Mouse (Mus musculus) CH12.LX (cell line): ENCODE data around the gene Prkce. TPM values are rescaled to one million over a fixed set of nuclear protein-coding genes. Genes with fewer than 3 reads are reported as not detected.

ENCODE experiments used
- DNase-seq: peaks from one replicate; pipeline ENCODE4 v3.0.0-alpha.2; 2013; ENCODE audit errors: extremely low read depth
- H3K27ac ChIP-seq: 2 replicates; pipeline ENCODE4 v1.5.1; 2012; ENCODE audit warnings: low read depth, mild to moderate bottlenecking, control low read depth, moderate library complexity; ENCODE audit not compliant: insufficient read depth
- H3K27me3 ChIP-seq: replicated peaks from 2 replicates; pipeline ENCODE3; 2012; ENCODE audit warnings: inconsistent platforms
- H3K36me3 ChIP-seq, 2 experiments: replicated peaks in 1 of 2; 2 replicates each; pipeline versions ENCODE3 to v1.6.1; 2012; ENCODE audit warnings: inconsistent platforms in 1 of 2, low read length in 1 of 2, mild to moderate bottlenecking in 1 of 2, mixed read lengths in 1 of 2, moderate library complexity in 1 of 2; ENCODE audit not compliant: control insufficient read depth in 1 of 2, insufficient read depth in 1 of 2
- H3K4me1 ChIP-seq, 2 experiments: 2 replicates each; pipeline ENCODE4 v1.6.1; 2012; ENCODE audit warnings: inconsistent platforms in 1 of 2, moderate library complexity in 1 of 2; ENCODE audit not compliant: insufficient read depth in 2 of 2, control insufficient read depth in 1 of 2
- H3K4me2 ChIP-seq: 2 replicates; pipeline ENCODE4 v1.6.1; 2012; ENCODE audit warnings: low read depth, mild to moderate bottlenecking, control low read depth; ENCODE audit not compliant: poor library complexity, insufficient read depth, severe bottlenecking
- H3K4me3 ChIP-seq, 3 experiments: fragments of 150-350 bp in 1 of 3; sonication (generic) in 1 of 3; replicated peaks in 1 of 3; 2 replicates each; pipeline versions ENCODE3 to v1.5.1; 2011 to 2012; ENCODE audit warnings: low read depth in 2 of 3, low read length in 2 of 3, mild to moderate bottlenecking in 2 of 3, moderate library complexity in 2 of 3, control low read depth in 1 of 3, improper control_type of control experiment in 1 of 3, inconsistent platforms in 1 of 3, mixed read lengths in 1 of 3; ENCODE audit not compliant: poor library complexity in 1 of 3
- H3K79me2 ChIP-seq: replicated peaks from 2 replicates; pipeline ENCODE4 v1.6.1; 2012; ENCODE audit warnings: mild to moderate bottlenecking, moderate library complexity; ENCODE audit not compliant: control insufficient read depth, poor library complexity, insufficient read depth, severe bottlenecking; ENCODE audit errors: extremely low read depth
- H3K9ac ChIP-seq: 2 replicates; pipeline ENCODE4 v1.6.1; 2012; ENCODE audit warnings: low read depth, mild to moderate bottlenecking, control low read depth, moderate library complexity; ENCODE audit not compliant: insufficient read depth
- H3K9me3 ChIP-seq: replicated peaks from 2 replicates; pipeline ENCODE3; 2012; ENCODE audit warnings: low read length, inconsistent platforms, mixed read lengths
- CHD1 ChIP-seq: IDR thresholded peaks from 2 replicates; pipeline ENCODE4 v1.6.1; 2012; ENCODE audit warnings: low read depth, low read length, improper control_type of control experiment, inconsistent platforms
- CHD2 ChIP-seq: IDR thresholded peaks from 2 replicates; pipeline ENCODE4 v1.6.1; 2011; ENCODE audit warnings: low read length, improper control_type of control experiment
- CTCF ChIP-seq, 2 experiments: IDR thresholded peaks in 1 of 2; conservative IDR thresholded peaks in 1 of 2; 2 replicates each; pipeline ENCODE4 v1.5.1; 2011 to 2012; ENCODE audit warnings: low read depth in 2 of 2, low read length in 2 of 2, improper control_type of control experiment in 1 of 2, inconsistent platforms in 1 of 2, mild to moderate bottlenecking in 1 of 2, moderate library complexity in 1 of 2
- E2F4 ChIP-seq: IDR thresholded peaks from 2 replicates; pipeline ENCODE4 v1.6.1; 2011; ENCODE audit warnings: low read depth, low read length, improper control_type of control experiment; ENCODE audit not compliant: insufficient replicate concordance
- ELF1 ChIP-seq: IDR thresholded peaks from 2 replicates; pipeline ENCODE4 v1.6.1; 2014; ENCODE audit warnings: low read depth, mild to moderate bottlenecking, inconsistent platforms, low read length, improper control_type of control experiment
- EP300 ChIP-seq: IDR thresholded peaks from 2 replicates; pipeline ENCODE4 v1.6.1; 2011; ENCODE audit warnings: low read length, improper control_type of control experiment
- ETS1 ChIP-seq: conservative IDR thresholded peaks from 2 replicates; pipeline ENCODE4 v1.6.1; 2012; ENCODE audit warnings: low read depth, mild to moderate bottlenecking, inconsistent platforms, low read length, improper control_type of control experiment, moderate library complexity
- GABPA ChIP-seq: IDR thresholded peaks from 2 replicates; pipeline ENCODE4 v1.6.1; 2012; ENCODE audit warnings: low read depth, low read length, improper control_type of control experiment, inconsistent platforms; ENCODE audit not compliant: insufficient replicate concordance
- HCFC1 ChIP-seq: IDR thresholded peaks from 2 replicates; pipeline ENCODE4 v1.6.1; 2012; ENCODE audit warnings: low read depth, mild to moderate bottlenecking, inconsistent platforms, low read length, improper control_type of control experiment
- JUN ChIP-seq: IDR thresholded peaks from 2 replicates; pipeline ENCODE4 v1.6.1; 2011; ENCODE audit warnings: low read depth, mild to moderate bottlenecking, low read length, improper control_type of control experiment, moderate library complexity; ENCODE audit not compliant: insufficient read depth
- JUND ChIP-seq: conservative IDR thresholded peaks from 2 replicates; pipeline ENCODE4 v1.6.1; 2011; ENCODE audit warnings: low read depth, low read length, improper control_type of control experiment
- KAT2A ChIP-seq: IDR thresholded peaks from 2 replicates; pipeline ENCODE4 v1.6.1; 2012; ENCODE audit warnings: low read length, improper control_type of control experiment, inconsistent platforms; ENCODE audit not compliant: insufficient replicate concordance
- MAFK ChIP-seq: IDR thresholded peaks from 2 replicates; pipeline ENCODE4 v1.6.1; 2011; ENCODE audit warnings: low read length, improper control_type of control experiment; ENCODE audit not compliant: insufficient replicate concordance
- MAX ChIP-seq: IDR thresholded peaks from 2 replicates; pipeline ENCODE4 v1.6.1; 2011; ENCODE audit warnings: low read length, improper control_type of control experiment
- MAZ ChIP-seq: IDR thresholded peaks from 2 replicates; pipeline ENCODE4 v1.6.1; 2012; ENCODE audit warnings: low read depth, mild to moderate bottlenecking, inconsistent platforms, low read length, improper control_type of control experiment, moderate library complexity
- MEF2A ChIP-seq: IDR thresholded peaks from 2 replicates; pipeline ENCODE4 v1.6.1; 2014; ENCODE audit warnings: low read depth, mild to moderate bottlenecking, inconsistent platforms, low read length, improper control_type of control experiment, borderline replicate concordance
- MYC ChIP-seq: IDR thresholded peaks from 2 replicates; pipeline ENCODE4 v1.6.1; 2011; ENCODE audit warnings: low read depth, mild to moderate bottlenecking, improper control_type of control experiment, low read length
- NELFE ChIP-seq: IDR thresholded peaks from 2 replicates; pipeline ENCODE4 v1.6.1; 2011; ENCODE audit warnings: low read depth, low read length, improper control_type of control experiment
- PAX5 ChIP-seq: IDR thresholded peaks from 2 replicates; pipeline ENCODE4 v1.6.1; 2012; ENCODE audit warnings: low read length, inconsistent platforms, mixed read lengths
- POLR2AphosphoS2 ChIP-seq: IDR thresholded peaks from 2 replicates; pipeline ENCODE4 v1.6.1; 2011; ENCODE audit warnings: low read depth, low read length, improper control_type of control experiment
- RAD21 ChIP-seq: IDR thresholded peaks from 2 replicates; pipeline ENCODE4 v1.6.1; 2011; ENCODE audit warnings: low read depth, mild to moderate bottlenecking, low read length, improper control_type of control experiment, moderate library complexity
- RCOR1 ChIP-seq: conservative IDR thresholded peaks from 2 replicates; pipeline ENCODE4 v1.6.1; 2012; ENCODE audit warnings: low read depth, mild to moderate bottlenecking, inconsistent platforms, low read length, improper control_type of control experiment
- SIN3A ChIP-seq: IDR thresholded peaks from 2 replicates; pipeline ENCODE4 v1.6.1; 2012; ENCODE audit warnings: low read length, improper control_type of control experiment, inconsistent platforms
- SMC3 ChIP-seq: IDR thresholded peaks from 2 replicates; pipeline ENCODE4 v1.6.1; 2011; ENCODE audit warnings: low read depth, low read length, improper control_type of control experiment
- TCF12 ChIP-seq: IDR thresholded peaks from 2 replicates; pipeline ENCODE4 v1.6.1; 2014; ENCODE audit warnings: low read depth, mild to moderate bottlenecking, inconsistent platforms, low read length, improper control_type of control experiment
- UBTF ChIP-seq: IDR thresholded peaks from 2 replicates; pipeline ENCODE4 v1.6.1; 2012; ENCODE audit warnings: low read depth, mild to moderate bottlenecking, inconsistent platforms, low read length, improper control_type of control experiment, moderate library complexity
- USF2 ChIP-seq: conservative IDR thresholded peaks from 2 replicates; pipeline ENCODE4 v1.6.1; 2011; ENCODE audit warnings: low read depth, low read length, improper control_type of control experiment
- ZC3H11A ChIP-seq: IDR thresholded peaks from 2 replicates; pipeline ENCODE4 v1.6.1; 2012; ENCODE audit warnings: low read depth, mild to moderate bottlenecking, inconsistent platforms, low read length, improper control_type of control experiment
- ZKSCAN1 ChIP-seq: IDR thresholded peaks from 2 replicates; pipeline ENCODE4 v1.6.1; 2012; ENCODE audit warnings: low read depth, inconsistent platforms, low read length, improper control_type of control experiment, borderline replicate concordance
- dilution Hi-C: fragments of 300-500 bp; cut with MboI; formaldehyde crosslinking; loops from 2 replicates; pipeline ENCODE4 v1.14.3; 2020; ENCODE audit warnings: low sequenced_read_pairs; ENCODE audit not compliant: extremely low pct_unique_long_range_greater_than_20kb, extremely low pct_ligation_motif_present
- in situ Hi-C: fragments of 300-500 bp; cut with MboI; formaldehyde crosslinking; loops from 3 replicates; pipeline ENCODE4 v1.14.3; 2019; ENCODE audit warnings: low sequenced_read_pairs, low pct_ligation_motif_present, low pct_unique_long_range_greater_than_20kb, mixed read lengths
- polyA plus RNA-seq: library from polyadenylated mRNA; unstranded; fragments of >175 nt; gene quantifications from 2 replicates; pipeline ENCODE4 v1.2.1, GENCODE M21; 2012; ENCODE audit warnings: low read depth; ENCODE audit not compliant: insufficient read length
- total RNA-seq, 2 experiments: library from RNA; depleted of rRNA; stranded (reverse); fragments of 300-350 nt in 1 of 2; fragments of >200 nt in 1 of 2; gene quantifications; 2 replicates each; pipeline ENCODE4 v1.2.3; 2012 to 2014

The Prkce gene
- total and polyA plus RNA-seq, 3 experiments = 4.1 to 13.2 (median 11.4) TPM

GRCm38 (mm10) chr17:86492376-86492775 lies 324.8 kb downstream of the Prkce start:
- H3K4me2 ChIP-seq = no peak overlapping the region
- no peak overlapping the region for H3K4me3 ChIP-seq
- no peak for DNase-seq
- TF ChIP-seq JUN (no peak), JUND (no peak), CHD1 (no peak), EP300 (no peak)
- in situ Hi-C loops (loop anchor here (25.0 kb wide), 1 partner anchor 545 kb away; the partner anchor contains the start of genes Cript and Pigf), dilution Hi-C loops (no loop called here)
- no peaks in the 10 kb centered on the region for H3K79me2 ChIP-seq
- no peaks in the 10 kb centered on the region for H3K27me3 ChIP-seq
- peaks cover 28 to 68% of the 10 kb centered on the region in 2 experiments for H3K36me3 ChIP-seq
- H3K9me3 ChIP-seq = no peaks in the 10 kb centered on the region
- no peak overlapping the region for H3K27ac ChIP-seq
- peaks cover 0 to 35% of the 10 kb centered on the region in 2 experiments; a peak in 2 of 4 replicates for H3K4me1 ChIP-seq
- H3K9ac ChIP-seq = no peak overlapping the region

GRCm38 (mm10) chr17:86493891-86494420 lies 326.4 kb downstream of the Prkce start:
- no peak overlapping the region for H3K27ac ChIP-seq
- in situ Hi-C loops = loop anchor here (25.0 kb wide), 1 partner anchor 543 kb away; the partner anchor contains the start of genes Cript and Pigf

GRCm38 (mm10) chr17:86494494-86494893 lies 326.9 kb downstream of the Prkce start:
- Histone ChIP-seq H3K9ac (no peak overlapping the region), H3K4me1 (peaks cover 0 to 27% of the 10 kb centered on the region in 2 experiments; a peak in 2 of 4 replicates), H3K4me3 (no peak overlapping the region), H3K27ac (no peak overlapping the region), H3K79me2 (no peaks in the 10 kb centered on the region), H3K27me3 (no peaks in the 10 kb centered on the region), H3K4me2 (no peak overlapping the region), H3K36me3 (peaks cover 45 to 74% of the 10 kb centered on the region in 2 experiments), H3K9me3 (peaks cover 3% of the 10 kb centered on the region)
- DNase-seq = no peak
- in situ Hi-C loops (loop anchor here (25.0 kb wide), 1 partner anchor 543 kb away; the partner anchor contains the start of genes Cript and Pigf), dilution Hi-C loops (no loop called here)
- no peak for TF ChIP-seq PAX5
- no peak for TF ChIP-seq ELF1
- TF ChIP-seq CHD1 = no peak
- TF ChIP-seq MAFK = no peak
- TF ChIP-seq ZKSCAN1 = no peak
- no peak for TF ChIP-seq POLR2AphosphoS2
- TF ChIP-seq SIN3A = no peak
- no peak for TF ChIP-seq E2F4
- TF ChIP-seq HCFC1 = no peak
- TF ChIP-seq EP300 = no peak
- no peak for TF ChIP-seq SMC3
- no peak for TF ChIP-seq MAZ
- TF ChIP-seq TCF12 = no peak
- TF ChIP-seq KAT2A = no peak
- no peak for TF ChIP-seq JUN
- TF ChIP-seq MYC = no peak
- no peak for TF ChIP-seq CTCF (conservative IDR thresholded peaks at IDR 0.05 in 1 of 2, IDR thresholded peaks at IDR 0.05 in 1 of 2; ENCODE audit: low read depth in 2 of 2, low read length in 2 of 2)
- TF ChIP-seq GABPA = no peak

More at GRCm38 (mm10) chr17:86493891-86494420, 326.4 kb downstream of the Prkce start:
- H3K27me3 ChIP-seq = no peaks in the 10 kb centered on the region
- peaks cover 0 to 31% of the 10 kb centered on the region in 2 experiments; a peak in 2 of 4 replicates for H3K4me1 ChIP-seq
- H3K9me3 ChIP-seq = peaks cover 3% of the 10 kb centered on the region
- TF ChIP-seq ZKSCAN1 (no peak), USF2 (no peak), MAX (no peak), MEF2A (no peak), MAFK (no peak), RAD21 (no peak), CHD2 (no peak), E2F4 (no peak), ZC3H11A (no peak), UBTF (no peak), CHD1 (no peak), RCOR1 (no peak), NELFE (no peak), ETS1 (no peak)
- TF ChIP-seq, all 38 proteins: peak for 0
- Histone ChIP-seq H3K9ac (no peak overlapping the region), H3K36me3 (peaks cover 43 to 71% of the 10 kb centered on the region in 2 experiments), H3K79me2 (no peaks in the 10 kb centered on the region), H3K4me3 (no peak overlapping the region), H3K4me2 (no peak overlapping the region)
- dilution Hi-C loops = no loop called here
- no peak for DNase-seq
